Mouse (Mus musculus) gastrocnemius, adult 2 months (tissue): ENCODE data around the gene Igf1. TPM values are rescaled to one million over a fixed set of nuclear protein-coding genes. Genes with fewer than 3 reads are reported as not detected.

Source experiments
- DNase-seq: peaks from one replicate; pipeline ENCODE4 v3.0.0; 2022
- H3K27ac ChIP-seq: fragments of 200-600 bp; 2 replicates; pipeline ENCODE4 v1.8.1; 2022; ENCODE audit warnings: mild to moderate bottlenecking
- H3K4me3 ChIP-seq: fragments of 200-600 bp; 2 replicates; pipeline ENCODE4 v1.8.1; 2022; ENCODE audit warnings: mild to moderate bottlenecking, moderate library complexity
- CTCF ChIP-seq: fragments of 200-600 bp; IDR thresholded peaks from 2 replicates; pipeline ENCODE4 v1.8.1; 2022; ENCODE audit warnings: antibody characterized with exemption, mild to moderate bottlenecking, moderate library complexity
- intact Hi-C: fragments of 180-260 bp; cut with DNase I; formaldehyde crosslinking; loops from one replicate; pipeline ENCODE4 v1.15.1; 2025
- total RNA-seq, 2 experiments: library from RNA; stranded (reverse); gene quantifications; 2 replicates each; pipeline ENCODE4 v1.2.3; 2021

Gene Igf1
- total RNA-seq, 2 experiments from 2014 or later = 17.9 to 18.9 TPM

GRCm38 (mm10) chr10:87865712-87866111, 7.6 kb downstream of the Igf1 start:
- intact Hi-C loops = no loop called here
- TF ChIP-seq CTCF = no peak
- Histone ChIP-seq H3K27ac (no peak overlapping the region), H3K4me3 (no peak overlapping the region)
- no peak for DNase-seq

GRCm38 (mm10) chr10:87866448-87866847, 8.4 kb downstream of the Igf1 start:
- no peak for DNase-seq
- intact Hi-C loops = no loop called here
- no peak overlapping the region for H3K27ac ChIP-seq
- H3K4me3 ChIP-seq = no peak overlapping the region
- TF ChIP-seq CTCF = no peak

GRCm38 (mm10) chr10:87867217-87867616, 9.2 kb downstream of the Igf1 start:
- no peak for TF ChIP-seq CTCF
- H3K4me3 ChIP-seq = no peak overlapping the region

GRCm38 (mm10) chr10:87867631-87868030, 9.6 kb downstream of the Igf1 start:
- intact Hi-C loops = no loop called here
- no peak overlapping the region for H3K27ac ChIP-seq
- no peak for DNase-seq
- no peak overlapping the region for H3K4me3 ChIP-seq
- TF ChIP-seq CTCF = no peak

More at GRCm38 (mm10) chr10:87867217-87867616, 9.2 kb downstream of the Igf1 start:
- no peak for DNase-seq
- intact Hi-C loops = no loop called here
- no peak overlapping the region for H3K27ac ChIP-seq

- DNase-seq = no peak
- Histone ChIP-seq H3K27ac (no peak overlapping the region), H3K4me3 (no peak overlapping the region)
- intact Hi-C loops = no loop called here
- no peak for TF ChIP-seq CTCF
Observed at GRCm38 (mm10) chr10:87868349-87869053, 10.4 kb downstream of the Igf1 start.

GRCm38 (mm10) chr10:87869151-87869550, 11.1 kb downstream of the Igf1 start:
- intact Hi-C loops = no loop called here

GRCm38 (mm10) chr10:87869691-87870090, 11.6 kb downstream of the Igf1 start:
- intact Hi-C loops = no loop called here
- no peak overlapping the region for H3K4me3 ChIP-seq
- DNase-seq = no peak

More at GRCm38 (mm10) chr10:87869151-87869550, 11.1 kb downstream of the Igf1 start:
- no peak for TF ChIP-seq CTCF
- DNase-seq = no peak
- no peak overlapping the region for H3K4me3 ChIP-seq
- H3K27ac ChIP-seq = no peak overlapping the region

GRCm38 (mm10) chr10:87871863-87872647, 14.0 kb downstream of the Igf1 start:
- H3K27ac ChIP-seq = no peak overlapping the region
- no peak for TF ChIP-seq CTCF
- intact Hi-C loops = no loop called here

More at GRCm38 (mm10) chr10:87869691-87870090, 11.6 kb downstream of the Igf1 start:
- no peak overlapping the region for H3K27ac ChIP-seq
- TF ChIP-seq CTCF = no peak

GRCm38 (mm10) chr10:87872854-87873253, 14.8 kb downstream of the Igf1 start:
- intact Hi-C loops = no loop called here
- TF ChIP-seq CTCF = no peak
- H3K27ac ChIP-seq = no peak overlapping the region
- no peak for DNase-seq
- H3K4me3 ChIP-seq = no peak overlapping the region

More at GRCm38 (mm10) chr10:87871863-87872647, 14.0 kb downstream of the Igf1 start:
- no peak for DNase-seq
- no peak overlapping the region for H3K4me3 ChIP-seq

GRCm38 (mm10) chr10:87873516-87873915, 15.5 kb downstream of the Igf1 start:
- DNase-seq = no peak
- intact Hi-C loops = no loop called here
- Histone ChIP-seq H3K27ac (no peak overlapping the region), H3K4me3 (no peak overlapping the region)
- TF ChIP-seq CTCF = no peak

GRCm38 (mm10) chr10:87880071-87880785, 22.2 kb downstream of the Igf1 start:
- TF ChIP-seq CTCF = no peak
- intact Hi-C loops = no loop called here
- DNase-seq = no peak
- no peak overlapping the region for H3K4me3 ChIP-seq
- H3K27ac ChIP-seq = no peak overlapping the region

GRCm38 (mm10) chr10:87885326-87886040, 27.4 kb downstream of the Igf1 start:
- DNase-seq = no peak
- intact Hi-C loops = no loop called here
- no peak for TF ChIP-seq CTCF
- H3K27ac ChIP-seq = no peak overlapping the region
- no peak overlapping the region for H3K4me3 ChIP-seq
